11 mouse cellular contexts compared by ENCODE assay signal in the genomic region with DNA sequence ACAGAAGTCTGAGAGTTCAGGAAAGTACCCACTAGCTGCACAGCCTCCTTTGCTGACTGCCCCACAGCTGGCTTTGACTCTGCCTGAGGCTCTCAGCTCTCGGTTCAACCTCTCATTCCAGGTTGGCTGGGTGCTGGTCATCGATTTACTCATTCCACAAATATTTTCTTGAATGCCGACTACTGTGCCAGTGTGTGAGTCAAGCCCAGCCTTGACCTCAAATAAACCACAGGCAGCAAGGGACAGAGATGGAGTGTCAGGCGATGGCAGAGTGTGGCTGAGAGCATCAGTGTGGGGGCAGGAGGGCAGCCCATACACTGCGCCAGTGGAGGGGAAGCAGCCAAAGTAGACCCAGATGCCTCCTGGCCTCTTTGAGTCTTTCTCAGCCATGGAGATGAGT.
A peak's percentile ranks its signal among the peaks of the same experiment; 100 is the strongest.
DNase-seq lines count a peak whose midpoint lies in the region; ATAC-seq and TF ChIP-seq lines count a peak whose summit lies in the region.
"Had no signal": no experiment of that assay in that cellular context is flagged by ENCODE, and none has a peak within 500 bp of the region (broad histone marks: within the 10 kb centered on the region; RNA-seq: fewer than 3 reads in every experiment).

No protein-coding gene starts in this region.

- TF ChIP-seq CTCF in small intestine, adult 2 months (IDR thresholded peaks at IDR 0.05; ENCODE audit: extremely low read depth, insufficient read length, insufficient replicate concordance, low read depth, low read length): no peak

- H3K27me3 ChIP-seq in liver, embryonic 11.5 days (replicated peaks; ENCODE audit: control insufficient read depth, insufficient read depth, low read length): no peaks in the 10 kb centered on the region
- H3K27me3 ChIP-seq in heart, embryonic 13.5 days (replicated peaks): no peaks in the 10 kb centered on the region
- no peaks in the 10 kb centered on the region for H3K27me3 ChIP-seq in small intestine, adult 2 months (ENCODE audit: control insufficient read depth, insufficient read depth, low read length)
- no peaks in the 10 kb centered on the region for H3K27me3 ChIP-seq in hindbrain, embryonic 14.5 days (ENCODE audit: control insufficient read depth, insufficient read depth, low read length)
- no peaks in the 10 kb centered on the region for H3K27me3 ChIP-seq in midbrain, embryonic 14.5 days (ENCODE audit: control insufficient read depth, insufficient read depth, low read length)
- H3K27me3 ChIP-seq: embryonic facial prominence, embryonic 15.5 days had no signal

- H3K4me3 ChIP-seq in liver, embryonic 11.5 days (ENCODE audit: low read depth, low read length): no peak overlapping the region
- no peak overlapping the region for H3K4me3 ChIP-seq in heart, embryonic 13.5 days
- no peak overlapping the region for H3K4me3 ChIP-seq in small intestine, adult 2 months (ENCODE audit: low read depth, low read length)
- H3K4me3 ChIP-seq in hindbrain, embryonic 14.5 days (replicated peaks; ENCODE audit: low read length): no peak overlapping the region
- H3K4me3 ChIP-seq in midbrain, embryonic 14.5 days (replicated peaks; ENCODE audit: low read depth, low read length): no peak overlapping the region
- H3K4me3 ChIP-seq: embryonic facial prominence, embryonic 15.5 days; hindbrain, embryonic 10.5 days had no signal

- no peaks in the 10 kb centered on the region for H3K36me3 ChIP-seq in liver, embryonic 11.5 days (ENCODE audit: control insufficient read depth, insufficient read depth, low read length)
- no peaks in the 10 kb centered on the region for H3K36me3 ChIP-seq in heart, embryonic 13.5 days
- H3K36me3 ChIP-seq in small intestine, adult 2 months (ENCODE audit: control insufficient read depth, insufficient read depth, low read length): no peaks in the 10 kb centered on the region
- H3K36me3 ChIP-seq in hindbrain, embryonic 14.5 days (replicated peaks; ENCODE audit: control insufficient read depth, insufficient read depth): no peaks in the 10 kb centered on the region
- no peaks in the 10 kb centered on the region for H3K36me3 ChIP-seq in midbrain, embryonic 14.5 days (ENCODE audit: control insufficient read depth, insufficient read depth, low read length)
- H3K36me3 ChIP-seq: embryonic facial prominence, embryonic 15.5 days; hindbrain, embryonic 10.5 days had no signal

- peak; percentile 6 for DNase-seq in liver
- DNase-seq in liver, embryonic 11.5 days (ENCODE audit: low spot score): no peak
- DNase-seq in kidney, postnatal 25 days: peak; percentile 46 to 70
- DNase-seq in left cerebral cortex, adult 8-10 months (ENCODE audit: low spot score in 2 of 2): no peak
- no peak for DNase-seq in hindbrain, embryonic 14.5 days (ENCODE audit: low spot score)
- DNase-seq in midbrain, embryonic 14.5 days: no peak
- DNase-seq: left cerebral cortex, postnatal 4 days had no signal

- H3K9me3 ChIP-seq in liver, embryonic 11.5 days (ENCODE audit: control insufficient read depth, low read length): no peaks in the 10 kb centered on the region
- H3K9me3 ChIP-seq in heart, embryonic 13.5 days: no peaks in the 10 kb centered on the region
- H3K9me3 ChIP-seq in hindbrain, embryonic 14.5 days (ENCODE audit: control insufficient read depth, low read length): no peaks in the 10 kb centered on the region
- no peaks in the 10 kb centered on the region for H3K9me3 ChIP-seq in midbrain, embryonic 14.5 days (ENCODE audit: control insufficient read depth, low read length)
- H3K9me3 ChIP-seq: embryonic facial prominence, embryonic 15.5 days; hindbrain, embryonic 10.5 days had no signal

- H3K27ac ChIP-seq in liver, embryonic 11.5 days (ENCODE audit: low read depth, low read length): no peak overlapping the region
- H3K27ac ChIP-seq in heart, embryonic 13.5 days (replicated peaks): peak overlapping the region; percentile 2; the same call in 1 of the 2 replicates
- 0 out of 2 replicates have a peak overlapping the region, but pooled peaks have one; percentile 23 for H3K27ac ChIP-seq in small intestine, adult 2 months (ENCODE audit: insufficient read depth, low read depth, low read length)
- no peak overlapping the region for H3K27ac ChIP-seq in hindbrain, embryonic 14.5 days
- no peak overlapping the region for H3K27ac ChIP-seq in midbrain, embryonic 14.5 days (replicated peaks; ENCODE audit: low read depth, low read length)
- H3K27ac ChIP-seq: embryonic facial prominence, embryonic 15.5 days; hindbrain, embryonic 10.5 days had no signal

- TF ChIP-seq POLR2A in small intestine, adult 2 months (IDR thresholded peaks at IDR 0.05; ENCODE audit: low read depth, low read length): no peak

- H3K4me1 ChIP-seq in liver, embryonic 11.5 days (replicated peaks; ENCODE audit: control insufficient read depth, insufficient read depth, low read length): no peaks in the 10 kb centered on the region
- H3K4me1 ChIP-seq in heart, embryonic 13.5 days: peaks cover 35% of the 10 kb centered on the region
- peaks cover 19% of the 10 kb centered on the region for H3K4me1 ChIP-seq in small intestine, adult 2 months (ENCODE audit: control insufficient read depth, insufficient read depth, insufficient read length, low read length)
- no peaks in the 10 kb centered on the region for H3K4me1 ChIP-seq in hindbrain, embryonic 14.5 days (replicated peaks; ENCODE audit: control insufficient read depth, insufficient read depth, low read length)
- H3K4me1 ChIP-seq in midbrain, embryonic 14.5 days (ENCODE audit: control insufficient read depth, insufficient read depth, low read length): no peaks in the 10 kb centered on the region
- H3K4me1 ChIP-seq: hindbrain, embryonic 10.5 days had no signal

- H3K9ac ChIP-seq in liver, embryonic 11.5 days (ENCODE audit: low read depth, low read length): no peak overlapping the region
- H3K9ac ChIP-seq in heart, embryonic 13.5 days: no peak overlapping the region
- no peak overlapping the region for H3K9ac ChIP-seq in hindbrain, embryonic 14.5 days
- no peak overlapping the region for H3K9ac ChIP-seq in midbrain, embryonic 14.5 days (replicated peaks; ENCODE audit: low read length)
- H3K9ac ChIP-seq: embryonic facial prominence, embryonic 15.5 days had no signal

- WGBS in liver, embryonic 11.5 days: 55% methylated on average over 5 of the region's 5 CpGs
- 34% methylated on average over 5 of the region's 5 CpGs for WGBS in heart, embryonic 13.5 days
- WGBS in small intestine, adult 2 months: 45% methylated on average over 5 of the region's 5 CpGs
- WGBS in hindbrain, embryonic 14.5 days: 84% methylated on average over 5 of the region's 5 CpGs
- 90% methylated on average over 5 of the region's 5 CpGs for WGBS in midbrain, embryonic 14.5 days

- H3K4me2 ChIP-seq in liver, embryonic 11.5 days: no peak overlapping the region
- no peak overlapping the region for H3K4me2 ChIP-seq in heart, embryonic 13.5 days
- no peak overlapping the region for H3K4me2 ChIP-seq in hindbrain, embryonic 14.5 days (replicated peaks)
- H3K4me2 ChIP-seq in midbrain, embryonic 14.5 days (ENCODE audit: low read length): no peak overlapping the region
- H3K4me2 ChIP-seq: embryonic facial prominence, embryonic 15.5 days had no signal

- ATAC-seq in liver, embryonic 11.5 days (replicated peaks; ENCODE audit: low FRiP score): no peak
- no peak for ATAC-seq in heart, embryonic 13.5 days (ENCODE audit: extremely low read depth, insufficient number of reproducible peaks, low FRiP score, low TSS enrichment)
- ATAC-seq in hindbrain, embryonic 14.5 days (ENCODE audit: low FRiP score): no peak
- ATAC-seq in midbrain, embryonic 14.5 days (ENCODE audit: low FRiP score, low TSS enrichment): no peak

Comparison
In these comparisons a context has a peak if more than half of its experiments do, and no peak if none do; other contexts are left out.
1. DNase-seq: peak in liver (single experiment) and kidney, postnatal 25 days (2 of 2); none in liver, embryonic 11.5 days (single experiment), left cerebral cortex, adult 8-10 months (0 of 2), hindbrain, embryonic 14.5 days (single experiment) and midbrain, embryonic 14.5 days (single experiment).
2. H3K27ac ChIP-seq: peak in heart, embryonic 13.5 days (single experiment) and small intestine, adult 2 months (single experiment); none in liver, embryonic 11.5 days (single experiment), hindbrain, embryonic 14.5 days (single experiment) and midbrain, embryonic 14.5 days (single experiment).